Mouse (Mus musculus) macrophage (primary cell): ENCODE measurements around the gene Gm21725. TPM values are rescaled to one million over a fixed set of nuclear protein-coding genes. Genes with fewer than 3 reads are reported as not detected.
"Not testable (repeated sequence)": the region's sequence is repeated elsewhere in the genome, so short reads cannot be mapped to it uniquely, and the experiment has no call there.

Experiments used
- H3K27ac ChIP-seq: fragments of 350-480 bp; formaldehyde crosslinking; 2 replicates; pipeline ENCODE4 v1.9.0; 2021
- H3K36me3 ChIP-seq: fragments of 350-480 bp; formaldehyde crosslinking; 2 replicates; pipeline ENCODE4 v1.9.0; 2021; ENCODE audit errors: inconsistent target
- H3K4me3 ChIP-seq: fragments of 350-480 bp; formaldehyde crosslinking; 2 replicates; pipeline ENCODE4 v1.9.0; 2021; ENCODE audit errors: inconsistent target
- H3K79me2 ChIP-seq: fragments of 350-480 bp; formaldehyde crosslinking; 2 replicates; pipeline ENCODE4 v1.9.0; 2021; ENCODE audit errors: inconsistent target
- WGBS: methylation state at CpG from one replicate; pipeline ENCODE4 v1.1.7; 2026; ENCODE audit warnings: inconsistent platforms; ENCODE audit not compliant: missing documents; 5-methylcytosine and 5-hydroxymethylcytosine counted together
- polyA plus RNA-seq: library from polyadenylated mRNA; stranded (reverse); fragments of 250-400 nt; gene quantifications from 3 replicates; pipeline ENCODE4 v1.2.4, GENCODE M21; 2018; ENCODE audit warnings: inconsistent platforms
- total RNA-seq, 78 experiments: library from RNA; depleted of rRNA; stranded (reverse); fragments of 250-400 nt; gene quantifications; 1 replicate in 9 of 78; 2 replicates in 24 of 78; 3 replicates in 43 of 78; 4 replicates in 2 of 78; pipeline ENCODE4 v1.2.4; 2018; ENCODE audit warnings: inconsistent platforms in 56 of 78

Gene Gm21725
- total RNA-seq (2018; cell fraction: chromatin; rRNA removed): not detected
- not detected for total RNA-seq (2018; cell fraction: cytosol; rRNA removed)
- total RNA-seq (2018; cell fraction: nucleus; rRNA removed): not detected
- not detected in 3 replicates for polyA plus RNA-seq

DNA sequence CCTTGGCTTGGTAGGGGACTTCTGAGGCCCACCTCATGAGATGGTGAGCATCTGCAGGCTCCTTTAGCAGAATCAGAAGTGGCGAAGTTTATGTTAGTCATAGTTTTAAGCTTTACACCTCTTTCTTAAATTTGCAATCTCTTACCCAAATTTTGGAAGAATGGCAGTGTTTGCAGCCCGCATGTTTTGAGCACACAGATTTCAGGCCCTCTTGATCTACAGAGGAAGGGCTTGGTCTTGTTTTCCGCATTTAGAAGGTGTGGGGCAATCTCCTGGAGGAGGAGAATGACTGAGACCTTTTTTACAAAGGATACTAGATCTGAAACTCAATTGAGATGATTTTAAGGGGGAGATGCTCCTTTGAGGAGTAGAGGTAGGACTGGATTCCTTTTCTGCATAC is at the start of gene Gm21725:
Gene Gm21725 (minus strand): TSS at position 101 of the 400 bp plus-strand sequence.
- no CpG with 5 or more reads among the region's 3 CpGs for WGBS
- not testable (repeated sequence) for H3K27ac ChIP-seq, H3K36me3 ChIP-seq, H3K79me2 ChIP-seq, H3K4me3 ChIP-seq

Other genes with a start within 250 kb of the Gm21725 start
- gene Gm21891, start 215.6 kb downstream of the Gm21725 start, polyA plus RNA-seq: not detected in 3 replicates
- gene Gm21425, start 187.1 kb downstream of the Gm21725 start, polyA plus RNA-seq: not detected in 3 replicates
- gene Gm21828, start 125.1 kb downstream of the Gm21725 start, polyA plus RNA-seq: not detected in 3 replicates
- gene Gm21440, start 96.7 kb downstream of the Gm21725 start, polyA plus RNA-seq: not detected in 3 replicates
- gene Gm21454, start 96.6 kb downstream of the Gm21725 start, polyA plus RNA-seq: not detected in 3 replicates
- gene Gm21866, start 116.5 kb upstream of the Gm21725 start, polyA plus RNA-seq: not detected in 3 replicates
- not detected in 3 replicates for gene Gm20773, start 145.0 kb upstream of the Gm21725 start, polyA plus RNA-seq